Mouse (Mus musculus): ENCODE measurements around the gene 2700097O09Rik. TPM values are rescaled to one million over a fixed set of nuclear protein-coding genes. Genes with fewer than 3 reads are reported as not detected.

The 2700097O09Rik gene
- polyA plus RNA-seq, 2 experiments from 2014 or later = 17.2 to 22.1 TPM

Other genes starting within 250 kb of the 2700097O09Rik start
- gene Cfl2, start 217.2 kb downstream of the 2700097O09Rik start, polyA plus RNA-seq (2017; shearing (Covaris generic)) = 10 to 100 TPM; 24.0 to 28.2 TPM
- not detected for gene Gm20403, start 93.6 kb downstream of the 2700097O09Rik start, polyA plus RNA-seq (2017; shearing (Covaris generic))
- gene Baz1a, start 65.8 kb downstream of the 2700097O09Rik start, polyA plus RNA-seq (2017; shearing (Covaris generic)) = 10 to 100 TPM; 25.3 to 26.2 TPM
- gene Srp54a, start 152 bp upstream of the 2700097O09Rik start, polyA plus RNA-seq (2017; shearing (Covaris generic)) = 100 to 1,000 TPM; 140 to 147 TPM
- gene Fam177a, start 44.4 kb upstream of the 2700097O09Rik start, polyA plus RNA-seq (2017; shearing (Covaris generic)) = 10 to 100 TPM in 1 of 2 experiments, 1 to 10 TPM in 1; 9.4 to 18.7 TPM
- gene Srp54b, start 75.0 kb upstream of the 2700097O09Rik start, polyA plus RNA-seq (2017; shearing (Covaris generic)) = 10 to 100 TPM; 39.0 to 40.9 TPM
- gene 1700047I17Rik2, start 119.5 kb upstream of the 2700097O09Rik start, polyA plus RNA-seq (2017; shearing (Covaris generic)) = 1 to 10 TPM in 1 of 2 experiments, not detected in 1; 6.5 TPM
- gene Srp54c, start 150.1 kb upstream of the 2700097O09Rik start, polyA plus RNA-seq (2017; shearing (Covaris generic)) = 10 to 100 TPM; 41.9 to 52.0 TPM
- gene 1110008L16Rik, start 219.5 kb upstream of the 2700097O09Rik start, polyA plus RNA-seq (2017; shearing (Covaris generic)) = 10 to 100 TPM in 1 of 2 experiments, 1 to 10 TPM in 1; 7.2 to 11.9 TPM
- gene Ppp2r3c, start 222.9 kb upstream of the 2700097O09Rik start, polyA plus RNA-seq (2017; shearing (Covaris generic)) = 10 to 100 TPM; 17.8 to 19.1 TPM